Mouse (Mus musculus): ENCODE measurements around the gene March9. TPM values are rescaled to one million over a fixed set of nuclear protein-coding genes. Genes with fewer than 3 reads are reported as not detected.

The March9 gene
- polyA plus RNA-seq, 2 experiments, result 0.07 TPM; not detected in 1

- no peak overlapping the region for H3K4me3 ChIP-seq (ENCODE audit: insufficient read depth in 1 of 2, low read depth in 2 of 2, low read length in 2 of 2)
- no peak for ATAC-seq (ENCODE audit: insufficient read depth)
- no peak for DNase-seq (ENCODE audit: low read depth in 3 of 3, low spot score in 3 of 3)
- H3K9me3 ChIP-seq (ENCODE audit: control insufficient read depth, low read length), result no peaks in the 10 kb centered on the region
- H3K27ac ChIP-seq, result no peak overlapping the region
- no peaks in the 10 kb centered on the region; a peak in 1 of 4 replicates for H3K4me1 ChIP-seq (replicated peaks; ENCODE audit: control insufficient read depth in 2 of 2, insufficient read depth in 2 of 2, low read length in 1 of 2)
- no peak overlapping the region for H3K9ac ChIP-seq (replicated peaks)
- no peak for TF ChIP-seq CTCF (IDR thresholded peaks at IDR 0.05; ENCODE audit: low read depth)
- no peak for TF ChIP-seq EP300 (IDR thresholded peaks at IDR 0.05; ENCODE audit: low read depth)
- 62% methylated on average over 7 of the region's 7 CpGs for WGBS (ENCODE audit: insufficient replicate concordance)
- H3K36me3 ChIP-seq (replicated peaks; ENCODE audit: control insufficient read depth, insufficient read depth, low read depth), result peaks cover 3% of the 10 kb centered on the region
- H3K27me3 ChIP-seq (ENCODE audit: control insufficient read depth, insufficient read depth, low read length), result peaks cover 9% of the 10 kb centered on the region
- no peak overlapping the region for H3K4me2 ChIP-seq (ENCODE audit: low read depth)
Measured at GRCm38 (mm10) chr10:127094382-127094802, 34.4 kb upstream of the March9 start.

GRCm38 (mm10) chr10:127092742-127093141 is 32.8 kb upstream of the March9 start:
- no peaks in the 10 kb centered on the region; a peak in 1 of 4 replicates for H3K4me1 ChIP-seq (replicated peaks; ENCODE audit: control insufficient read depth in 2 of 2, insufficient read depth in 2 of 2, low read length in 1 of 2)
- WGBS (ENCODE audit: insufficient replicate concordance), result 31% methylated on average over 4 of the region's 4 CpGs
- peaks cover 9% of the 10 kb centered on the region for H3K27me3 ChIP-seq (ENCODE audit: control insufficient read depth, insufficient read depth, low read length)
- H3K9me3 ChIP-seq (ENCODE audit: control insufficient read depth, low read length), result no peaks in the 10 kb centered on the region
- no peak overlapping the region for H3K9ac ChIP-seq (replicated peaks)
- no peak overlapping the region for H3K27ac ChIP-seq
- TF ChIP-seq CTCF (IDR thresholded peaks at IDR 0.05; ENCODE audit: low read depth), result no peak
- TF ChIP-seq EP300 (IDR thresholded peaks at IDR 0.05; ENCODE audit: low read depth), result no peak
- DNase-seq (ENCODE audit: low read depth in 3 of 3, low spot score in 3 of 3) (no peak), ATAC-seq (ENCODE audit: insufficient read depth) (no peak)
- no peak overlapping the region for H3K4me2 ChIP-seq (ENCODE audit: low read depth)
- 0 out of 2 replicates have a peak, but pooled peaks cover 3% of the 10 kb centered on the region for H3K36me3 ChIP-seq (replicated peaks; ENCODE audit: control insufficient read depth, insufficient read depth, low read depth)
- H3K4me3 ChIP-seq (ENCODE audit: insufficient read depth in 1 of 2, low read depth in 2 of 2, low read length in 2 of 2), result no peak overlapping the region

- H3K4me3 ChIP-seq (ENCODE audit: insufficient read depth in 1 of 2, low read depth in 2 of 2, low read length in 2 of 2), result no peak overlapping the region
- H3K4me1 ChIP-seq (replicated peaks; ENCODE audit: control insufficient read depth in 2 of 2, insufficient read depth in 2 of 2, low read length in 1 of 2), result no peaks in the 10 kb centered on the region; a peak in 1 of 4 replicates
- ATAC-seq (ENCODE audit: insufficient read depth) (peak; percentile 40; the same call in 1 of the 2 replicates), DNase-seq (ENCODE audit: low read depth in 3 of 3, low spot score in 3 of 3) (no peak)
- no peak overlapping the region for H3K27ac ChIP-seq
- TF ChIP-seq CTCF (IDR thresholded peaks at IDR 0.05; ENCODE audit: low read depth) (no peak), EP300 (IDR thresholded peaks at IDR 0.05; ENCODE audit: low read depth) (no peak)
- no peaks in the 10 kb centered on the region for H3K9me3 ChIP-seq (ENCODE audit: control insufficient read depth, low read length)
- WGBS (ENCODE audit: insufficient replicate concordance), result 57% methylated on average over 51 of the region's 51 CpGs
- H3K27me3 ChIP-seq (ENCODE audit: control insufficient read depth, insufficient read depth, low read length), result peaks cover 9% of the 10 kb centered on the region
- H3K9ac ChIP-seq (replicated peaks), result no peak overlapping the region
- peak overlapping the region; percentile 9; the same call in 1 of the 2 replicates for H3K4me2 ChIP-seq (ENCODE audit: low read depth)
- H3K36me3 ChIP-seq (replicated peaks; ENCODE audit: control insufficient read depth, insufficient read depth, low read depth), result no peaks in the 10 kb centered on the region
Measured at GRCm38 (mm10) chr10:127091507-127092396, 31.8 kb upstream of the March9 start.

- DNase-seq (ENCODE audit: low read depth in 3 of 3, low spot score in 3 of 3) (no peak), ATAC-seq (ENCODE audit: insufficient read depth) (no peak)
- peaks cover 9% of the 10 kb centered on the region for H3K27me3 ChIP-seq (ENCODE audit: control insufficient read depth, insufficient read depth, low read length)
- H3K4me2 ChIP-seq (ENCODE audit: low read depth), result no peak overlapping the region
- no peak overlapping the region for H3K27ac ChIP-seq
- 61% methylated on average over 57 of the region's 57 CpGs for WGBS (ENCODE audit: insufficient replicate concordance)
- no peaks in the 10 kb centered on the region for H3K9me3 ChIP-seq (ENCODE audit: control insufficient read depth, low read length)
- no peak overlapping the region for H3K9ac ChIP-seq (replicated peaks)
- no peaks in the 10 kb centered on the region for H3K36me3 ChIP-seq (replicated peaks; ENCODE audit: control insufficient read depth, insufficient read depth, low read depth)
- H3K4me3 ChIP-seq (ENCODE audit: insufficient read depth in 1 of 2, low read depth in 2 of 2, low read length in 2 of 2), result no peak overlapping the region
- TF ChIP-seq EP300 (IDR thresholded peaks at IDR 0.05; ENCODE audit: low read depth), result no peak
- no peak for TF ChIP-seq CTCF (IDR thresholded peaks at IDR 0.05; ENCODE audit: low read depth)
- no peaks in the 10 kb centered on the region; a peak in 1 of 4 replicates for H3K4me1 ChIP-seq (replicated peaks; ENCODE audit: control insufficient read depth in 2 of 2, insufficient read depth in 2 of 2, low read length in 1 of 2)
Measured at GRCm38 (mm10) chr10:127090560-127091411, 30.8 kb upstream of the March9 start.
